Mouse (Mus musculus): ENCODE data around the gene 9330182L06Rik. TPM values are rescaled to one million over a fixed set of nuclear protein-coding genes. Genes with fewer than 3 reads are reported as not detected.

Gene 9330182L06Rik
- polyA plus RNA-seq, 1 experiment from 2014 or later = 0.86 TPM

DNA sequence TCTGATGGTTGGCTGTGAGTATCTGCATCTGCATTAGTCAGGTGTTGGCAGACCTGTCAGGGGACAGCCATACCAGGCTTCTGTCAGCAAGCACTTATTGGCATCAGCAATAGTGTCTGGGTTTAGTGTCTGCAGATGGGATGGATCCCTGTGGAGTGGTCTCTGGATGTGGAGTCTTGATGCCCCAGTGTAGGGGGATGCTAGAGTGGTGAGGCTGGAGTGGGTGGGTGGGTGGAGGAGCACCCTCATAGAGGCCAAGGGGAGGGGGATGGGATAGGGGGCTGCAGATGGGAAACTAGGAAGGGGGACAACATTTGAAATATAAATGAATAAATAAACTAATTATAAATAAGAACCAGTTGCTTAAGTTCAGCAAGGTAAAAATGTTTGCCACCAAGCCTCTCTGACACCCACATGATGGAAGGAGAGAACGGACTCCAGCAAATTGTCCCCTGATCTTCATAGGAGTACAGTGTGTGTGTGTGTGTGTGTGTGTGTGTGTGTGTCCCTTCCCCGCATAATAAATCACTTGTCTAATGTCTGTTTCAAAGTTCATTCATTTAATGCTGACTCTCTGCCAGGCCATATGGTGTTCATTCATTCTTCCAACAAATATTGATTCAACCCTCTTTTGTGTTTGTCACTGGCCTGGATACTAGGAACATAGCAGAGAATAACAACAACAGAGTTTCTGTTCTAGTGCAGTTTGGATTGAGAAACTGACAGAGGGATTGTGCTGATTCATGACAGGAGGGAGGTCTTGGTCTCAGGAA lies 30.0 kb downstream of the 9330182L06Rik start:
- TF ChIP-seq CTCF (IDR thresholded peaks at IDR 0.05; ENCODE audit: low read depth) = no peak
- 78% methylated on average over 2 of the region's 2 CpGs for WGBS

GRCm38 (mm10) chr5:9296550-9296928 lies 30.6 kb downstream of the 9330182L06Rik start:
- Histone ChIP-seq H3K27ac (no peak overlapping the region), H3K36me3 (ENCODE audit: insufficient read depth, low read length) (no peaks in the 10 kb centered on the region), H3K4me2 (ENCODE audit: low read length) (no peak overlapping the region), H3K27me3 (ENCODE audit: insufficient read depth, low read length) (no peaks in the 10 kb centered on the region), H3K9me3 (replicated peaks; ENCODE audit: low read length) (no peaks in the 10 kb centered on the region), H3K9ac (ENCODE audit: low read depth, low read length) (no peak overlapping the region), H3K4me1 (replicated peaks; ENCODE audit: insufficient read depth, low read length) (no peaks in the 10 kb centered on the region), H3K4me3 (replicated peaks; ENCODE audit: low read depth, low read length) (no peak overlapping the region)
- no peak for TF ChIP-seq CTCF (IDR thresholded peaks at IDR 0.05; ENCODE audit: low read depth)
- DNase-seq (ENCODE audit: low spot score) = no peak
- no peak for ATAC-seq (replicated peaks; ENCODE audit: low FRiP score, low read depth)

More for the DNA sequence above, 30.0 kb downstream of the 9330182L06Rik start:
- DNase-seq (ENCODE audit: low spot score) (no peak), ATAC-seq (replicated peaks; ENCODE audit: low FRiP score, low read depth) (no peak; the same call in 1 of the 2 replicates)
- H3K4me2 ChIP-seq (ENCODE audit: low read length) = no peak overlapping the region
- H3K27ac ChIP-seq = no peak overlapping the region
- no peak overlapping the region for H3K9ac ChIP-seq (ENCODE audit: low read depth, low read length)
- no peaks in the 10 kb centered on the region for H3K9me3 ChIP-seq (replicated peaks; ENCODE audit: low read length)
- H3K36me3 ChIP-seq (ENCODE audit: insufficient read depth, low read length) = no peaks in the 10 kb centered on the region
- H3K4me3 ChIP-seq (replicated peaks; ENCODE audit: low read depth, low read length) = no peak overlapping the region
- no peaks in the 10 kb centered on the region for H3K4me1 ChIP-seq (replicated peaks; ENCODE audit: insufficient read depth, low read length)
- no peaks in the 10 kb centered on the region for H3K27me3 ChIP-seq (ENCODE audit: insufficient read depth, low read length)

DNA sequence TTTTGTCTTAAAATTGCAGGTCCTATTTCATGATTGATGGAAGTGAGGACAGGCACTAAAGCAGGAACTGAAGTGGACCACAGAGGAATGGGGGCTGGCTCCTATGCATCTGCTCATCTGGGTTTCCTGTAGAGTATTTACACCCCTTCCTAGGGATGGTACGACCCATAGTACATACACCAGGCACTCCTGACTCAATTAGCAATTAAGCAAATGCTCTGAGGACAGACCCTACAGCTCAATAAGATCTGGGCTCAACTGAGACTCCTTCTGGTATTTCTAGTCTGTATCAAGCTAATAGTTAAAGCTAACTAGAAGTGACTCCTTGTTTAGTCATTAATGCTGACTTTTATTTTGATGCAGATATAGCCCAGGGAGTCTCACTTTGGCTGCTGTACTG lies 60.9 kb downstream of the 9330182L06Rik start:
- Histone ChIP-seq H3K9me3 (replicated peaks; ENCODE audit: low read length) (no peaks in the 10 kb centered on the region), H3K4me1 (replicated peaks; ENCODE audit: insufficient read depth, low read length) (no peaks in the 10 kb centered on the region), H3K36me3 (ENCODE audit: insufficient read depth, low read length) (no peaks in the 10 kb centered on the region), H3K27me3 (ENCODE audit: insufficient read depth, low read length) (no peaks in the 10 kb centered on the region), H3K27ac (no peak overlapping the region), H3K4me2 (ENCODE audit: low read length) (no peak overlapping the region), H3K9ac (ENCODE audit: low read depth, low read length) (no peak overlapping the region), H3K4me3 (replicated peaks; ENCODE audit: low read depth, low read length) (no peak overlapping the region)
- ATAC-seq (replicated peaks; ENCODE audit: low FRiP score, low read depth) (no peak), DNase-seq (ENCODE audit: low spot score) (no peak)
- TF ChIP-seq CTCF (IDR thresholded peaks at IDR 0.05; ENCODE audit: low read depth) = no peak
- 29% methylated on average over 1 of the region's 1 CpGs for WGBS

DNA sequence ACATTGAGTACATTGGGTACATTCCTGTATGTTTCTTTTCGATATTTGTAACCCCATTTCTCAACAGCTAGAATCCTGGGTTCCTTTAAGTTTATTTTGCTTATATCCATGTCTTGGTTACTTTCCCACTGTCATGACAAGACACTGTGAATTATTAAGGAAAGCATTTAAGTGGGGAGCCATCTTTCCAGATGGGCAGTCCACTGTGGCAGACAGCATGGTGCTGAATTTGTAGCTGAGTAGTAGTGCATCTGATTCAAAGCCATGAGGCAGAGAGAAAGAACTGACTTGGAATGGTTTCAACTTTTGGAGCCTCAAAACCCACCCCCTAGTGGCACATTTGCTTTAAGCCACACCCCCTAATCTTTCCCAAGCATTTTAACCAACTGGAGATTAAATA lies 61.6 kb downstream of the 9330182L06Rik start:
- no peak overlapping the region for H3K4me2 ChIP-seq (ENCODE audit: low read length)
- DNase-seq (ENCODE audit: low spot score) = no peak
- no peaks in the 10 kb centered on the region for H3K4me1 ChIP-seq (replicated peaks; ENCODE audit: insufficient read depth, low read length)
- H3K36me3 ChIP-seq (ENCODE audit: insufficient read depth, low read length) = no peaks in the 10 kb centered on the region
- no peaks in the 10 kb centered on the region for H3K9me3 ChIP-seq (replicated peaks; ENCODE audit: low read length)
- H3K9ac ChIP-seq (ENCODE audit: low read depth, low read length) = no peak overlapping the region
- no peak overlapping the region for H3K4me3 ChIP-seq (replicated peaks; ENCODE audit: low read depth, low read length)
- ATAC-seq (replicated peaks; ENCODE audit: low FRiP score, low read depth) = no peak
- H3K27ac ChIP-seq = no peak overlapping the region
- no peak for TF ChIP-seq CTCF (IDR thresholded peaks at IDR 0.05; ENCODE audit: low read depth)
- H3K27me3 ChIP-seq (ENCODE audit: insufficient read depth, low read length) = no peaks in the 10 kb centered on the region
- WGBS = 97% methylated on average over 1 of the region's 1 CpGs

DNA sequence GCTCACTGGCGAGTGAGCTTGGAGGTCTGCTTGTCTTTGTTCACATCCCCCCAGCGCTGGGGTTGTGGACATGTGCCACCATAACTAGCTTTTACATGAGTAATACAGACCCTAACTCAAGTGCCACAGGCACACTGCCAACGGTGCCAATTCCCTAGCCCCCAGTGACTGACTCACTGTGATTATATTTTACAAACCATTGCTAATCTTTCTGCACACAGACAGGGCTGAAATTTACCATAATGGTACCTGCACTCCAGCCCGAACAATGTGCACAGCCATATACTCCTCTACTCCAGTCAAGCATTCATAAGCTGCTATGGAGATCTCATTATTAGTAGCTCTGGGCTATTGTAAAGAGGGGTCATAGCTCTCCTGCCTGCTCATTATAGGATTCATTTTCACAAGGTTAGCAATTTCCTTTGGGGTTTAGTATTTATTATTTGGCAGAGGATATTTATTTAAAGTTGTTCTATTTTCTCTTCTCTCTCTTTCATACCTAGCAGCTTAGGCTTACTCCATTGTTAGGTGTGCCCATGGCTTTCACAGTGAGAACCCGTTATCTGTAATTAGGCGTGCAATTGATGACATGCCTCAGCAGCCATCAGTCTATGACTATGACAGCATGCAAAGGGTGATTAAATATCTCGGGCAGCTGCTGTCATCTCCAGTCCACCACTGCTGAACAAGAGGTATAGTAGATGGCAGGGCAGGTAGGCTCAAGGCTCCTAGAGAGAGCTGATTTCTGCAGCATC lies 73.0 kb downstream of the 9330182L06Rik start:
- no peaks in the 10 kb centered on the region for H3K27me3 ChIP-seq (ENCODE audit: insufficient read depth, low read length)
- no peak overlapping the region for H3K27ac ChIP-seq
- no peaks in the 10 kb centered on the region for H3K4me1 ChIP-seq (replicated peaks; ENCODE audit: insufficient read depth, low read length)
- no peak overlapping the region for H3K9ac ChIP-seq (ENCODE audit: low read depth, low read length)
- H3K4me2 ChIP-seq (ENCODE audit: low read length) = no peak overlapping the region
- ATAC-seq (replicated peaks; ENCODE audit: low FRiP score, low read depth) (no peak), DNase-seq (ENCODE audit: low spot score) (no peak)
- no peak for TF ChIP-seq CTCF (IDR thresholded peaks at IDR 0.05; ENCODE audit: low read depth)
- no peaks in the 10 kb centered on the region for H3K9me3 ChIP-seq (replicated peaks; ENCODE audit: low read length)
- no peaks in the 10 kb centered on the region for H3K36me3 ChIP-seq (ENCODE audit: insufficient read depth, low read length)
- 68% methylated on average over 7 of the region's 7 CpGs for WGBS
- H3K4me3 ChIP-seq (replicated peaks; ENCODE audit: low read depth, low read length) = no peak overlapping the region

DNA sequence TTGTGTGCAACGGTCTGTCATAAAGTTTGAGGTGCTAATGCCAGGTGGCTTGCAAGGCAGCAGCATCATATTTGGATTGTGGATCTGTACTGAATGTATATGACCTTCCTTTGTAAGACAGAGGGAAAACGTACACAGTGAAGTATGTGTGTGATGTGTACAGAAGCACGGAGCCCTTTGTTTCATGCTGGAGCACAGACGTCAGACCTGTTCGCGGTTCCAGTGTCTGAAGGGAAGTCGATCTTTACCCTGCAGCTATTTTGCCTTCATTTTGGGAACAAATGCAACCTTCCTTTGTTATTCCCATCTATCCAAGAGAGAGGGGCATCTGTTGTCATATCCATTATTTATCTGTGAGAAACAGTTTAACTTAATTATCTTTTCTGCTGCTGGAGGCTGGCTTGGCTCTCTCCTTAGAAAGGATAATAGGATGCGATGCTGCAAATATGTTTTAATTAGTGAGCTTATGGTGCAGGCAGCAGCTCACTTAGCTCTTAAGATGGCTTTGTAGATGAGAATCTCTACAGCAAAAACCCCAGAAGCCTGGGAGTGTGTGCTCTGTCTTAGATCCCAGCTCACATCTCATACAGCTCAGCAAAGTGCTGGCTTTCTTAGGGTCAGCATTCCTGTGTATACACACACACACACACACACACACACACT lies 73.7 kb downstream of the 9330182L06Rik start:
- no peaks in the 10 kb centered on the region for H3K36me3 ChIP-seq (ENCODE audit: insufficient read depth, low read length)
- H3K9me3 ChIP-seq (replicated peaks; ENCODE audit: low read length) = no peaks in the 10 kb centered on the region
- no peak overlapping the region for H3K4me2 ChIP-seq (ENCODE audit: low read length)
- no peaks in the 10 kb centered on the region for H3K27me3 ChIP-seq (ENCODE audit: insufficient read depth, low read length)
- no peak overlapping the region for H3K4me3 ChIP-seq (replicated peaks; ENCODE audit: low read depth, low read length)
- H3K4me1 ChIP-seq (replicated peaks; ENCODE audit: insufficient read depth, low read length) = no peaks in the 10 kb centered on the region
- 87% methylated on average over 8 of the region's 8 CpGs for WGBS
- DNase-seq (ENCODE audit: low spot score) (no peak), ATAC-seq (replicated peaks; ENCODE audit: low FRiP score, low read depth) (no peak)
- no peak for TF ChIP-seq CTCF (IDR thresholded peaks at IDR 0.05; ENCODE audit: low read depth)
- H3K9ac ChIP-seq (ENCODE audit: low read depth, low read length) = no peak overlapping the region
- H3K27ac ChIP-seq = no peak overlapping the region
